Mouse (Mus musculus): ENCODE data around the gene Zfp90.
"Not testable (repeated sequence)": the region's sequence is repeated elsewhere in the genome, so short reads cannot be mapped to it uniquely, and the experiment has no call there.

Zfp90 gene

DNA sequence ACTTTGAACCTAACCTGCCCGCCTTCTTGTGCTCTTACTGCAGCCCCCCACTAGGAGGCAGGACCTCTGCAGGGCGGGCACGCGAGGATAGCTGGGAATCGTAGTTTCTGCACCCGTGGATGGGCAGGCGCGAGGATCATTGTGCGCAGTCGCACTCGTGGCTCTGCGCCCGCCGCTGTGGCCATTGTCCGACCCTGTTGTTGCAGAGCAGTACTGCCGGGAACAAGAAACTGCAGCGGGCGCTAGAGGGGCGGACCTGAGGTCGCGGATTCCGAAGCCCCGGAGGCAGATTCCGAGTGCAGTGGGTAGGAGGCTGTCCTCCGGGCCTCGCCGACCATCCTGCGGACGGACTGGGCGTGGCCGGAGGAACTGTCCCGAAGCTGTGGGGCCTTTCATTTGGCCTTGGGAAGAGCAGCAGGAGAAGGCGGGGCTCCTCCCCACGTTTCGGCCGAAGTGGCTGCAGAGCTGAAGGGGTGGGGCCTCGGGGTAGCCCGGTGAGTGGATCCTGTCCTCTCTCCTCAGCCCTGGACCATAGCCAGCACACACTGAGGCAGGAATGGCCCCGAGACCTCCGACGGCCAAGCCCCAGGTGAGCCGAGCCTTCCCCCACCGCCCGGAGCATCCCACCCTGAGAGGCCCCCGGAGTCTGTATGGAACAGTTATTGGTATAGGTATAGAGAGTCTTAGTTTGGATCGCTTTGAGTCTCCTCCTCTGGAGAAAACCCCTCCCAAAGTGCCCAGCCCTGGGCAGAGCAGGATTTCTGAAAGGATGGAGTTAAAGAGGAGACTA, at the start of gene Zfp90:
Gene Zfp90, plus strand, starts transcription at position 146 of the 790 bp plus-strand sequence.
- peak; percentile 77 for DNase-seq (ENCODE audit: low spot score)

DNA sequence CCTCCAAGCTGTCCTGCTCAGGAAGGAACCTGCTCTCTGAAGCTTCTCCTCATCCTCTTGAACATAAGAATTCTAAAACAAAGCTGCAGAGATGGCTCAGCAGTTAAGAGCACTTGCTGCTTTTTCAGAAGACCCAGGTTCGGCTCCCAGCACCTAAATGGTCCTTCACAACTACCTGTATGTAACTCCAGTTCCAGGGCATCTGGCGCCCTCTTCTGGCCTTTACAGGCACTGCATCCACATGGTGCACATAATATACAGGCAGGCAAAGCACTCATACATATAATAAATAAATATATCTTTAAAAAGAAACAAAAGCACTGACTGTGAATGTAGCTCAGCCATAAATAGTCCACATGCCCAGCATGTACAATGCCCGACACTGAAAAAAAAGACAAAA, 46.6 kb upstream of the Zfp90 start:
- DNase-seq (ENCODE audit: low spot score) = no peak

DNA sequence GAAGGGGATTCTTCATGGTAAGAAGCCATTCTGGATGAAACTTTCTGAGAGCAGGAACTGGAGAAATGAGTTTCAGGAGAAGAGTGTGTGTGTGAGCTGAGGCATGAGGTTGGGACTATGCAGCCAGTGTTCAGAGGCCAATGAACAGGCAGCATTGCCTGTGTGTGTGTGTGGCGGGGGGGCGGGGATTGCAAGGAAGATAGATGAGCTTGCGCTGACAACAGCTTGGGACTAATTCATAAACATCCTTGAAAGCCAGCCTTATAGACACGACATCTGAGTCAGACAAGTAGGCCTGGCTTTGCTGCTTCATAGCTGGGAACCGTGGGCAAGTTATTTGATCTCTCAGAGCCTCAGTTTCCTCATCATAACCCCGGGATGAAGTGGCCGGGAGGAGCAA, 46.1 kb upstream of the Zfp90 start:
- DNase-seq (ENCODE audit: low spot score) = no peak

DNA sequence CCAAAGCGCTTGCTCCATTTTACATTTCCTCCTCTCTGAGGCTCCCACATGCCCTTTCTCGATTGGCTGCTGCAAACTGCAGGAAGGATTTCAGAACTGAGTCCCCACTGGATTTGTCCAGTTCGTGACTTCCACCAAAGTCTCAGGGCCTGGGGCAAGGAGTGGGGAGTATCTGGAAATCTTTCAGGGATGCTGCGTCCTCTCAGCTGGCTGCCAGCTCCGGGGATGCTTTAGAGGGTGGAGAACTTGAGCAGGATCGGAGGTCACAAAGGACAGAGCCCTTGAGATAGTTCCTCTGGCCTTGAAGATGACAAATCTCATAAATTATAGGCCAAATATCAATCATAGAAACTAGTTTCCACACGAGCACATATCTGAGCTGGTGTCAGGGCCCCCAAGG, 39.2 kb upstream of the Zfp90 start:
- DNase-seq (ENCODE audit: low spot score) = no peak

DNA sequence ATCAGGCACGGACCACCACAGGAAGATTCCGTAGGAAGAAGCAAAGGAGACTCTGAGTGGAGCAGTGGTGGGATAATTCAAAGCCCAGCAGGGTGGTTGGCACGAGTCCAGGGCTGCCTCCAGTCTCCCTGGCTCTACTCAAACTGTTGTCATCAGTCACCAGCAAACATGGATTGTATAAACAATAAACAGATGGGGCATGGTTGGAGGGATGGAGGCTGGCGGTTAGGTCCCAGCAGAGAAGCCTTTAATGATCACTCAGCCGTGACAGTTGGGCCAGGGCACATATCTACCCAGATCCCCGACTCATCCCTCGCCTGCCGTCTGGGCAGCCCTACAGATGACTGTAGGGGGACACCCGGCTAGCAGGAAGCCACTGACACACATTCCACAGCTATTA, 38.3 kb upstream of the Zfp90 start:
- no peak for DNase-seq (ENCODE audit: low spot score)

DNA sequence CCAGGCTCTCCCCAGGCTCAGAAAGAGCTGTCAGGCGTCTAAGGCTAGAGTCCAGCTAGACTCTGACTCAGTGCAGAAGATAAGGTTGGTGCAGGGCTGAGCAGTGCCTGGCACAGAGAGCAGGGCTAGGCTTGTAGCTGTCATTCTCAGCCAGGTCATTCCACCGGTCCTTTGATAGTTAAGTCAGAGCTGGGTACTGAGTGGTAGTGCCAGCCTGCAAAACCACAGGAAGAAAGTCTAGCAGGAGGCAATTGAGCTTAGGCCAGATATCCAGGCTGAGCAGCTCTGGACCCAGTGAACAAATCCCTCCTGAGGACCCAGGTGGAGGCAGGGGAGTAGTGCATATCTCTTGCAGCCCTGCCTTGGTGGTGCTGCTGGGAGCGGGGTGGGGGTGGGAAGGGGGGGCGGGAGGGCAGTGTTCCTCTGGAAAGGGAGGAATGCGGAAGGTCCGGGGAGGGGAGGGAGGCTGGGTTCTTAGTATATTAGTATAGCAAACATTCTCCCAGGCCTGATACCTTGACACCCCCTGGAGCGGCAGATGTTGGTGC, 36.6 kb upstream of the Zfp90 start:
- DNase-seq (ENCODE audit: low spot score) = no peak

DNA sequence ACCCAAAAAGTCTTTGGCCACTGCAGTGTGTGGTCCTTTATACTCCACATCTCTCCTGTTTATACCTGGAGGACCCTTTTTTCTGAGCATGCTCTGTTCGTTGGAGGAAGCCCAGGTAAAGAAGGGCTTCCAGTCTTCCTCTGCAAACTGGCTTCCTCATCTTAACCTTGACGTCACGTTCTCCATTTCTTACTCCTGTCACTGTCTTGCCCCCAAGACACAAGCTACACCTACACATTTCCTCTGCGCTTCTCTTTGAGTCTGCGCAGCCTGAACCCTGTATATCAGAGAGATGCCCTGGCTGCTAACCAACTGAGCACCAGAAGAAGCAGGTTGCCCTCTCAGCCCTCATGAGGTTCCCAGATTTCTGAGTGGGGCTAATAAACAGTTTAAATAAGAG, 35.8 kb upstream of the Zfp90 start:
- DNase-seq (ENCODE audit: low spot score) = no peak

DNA sequence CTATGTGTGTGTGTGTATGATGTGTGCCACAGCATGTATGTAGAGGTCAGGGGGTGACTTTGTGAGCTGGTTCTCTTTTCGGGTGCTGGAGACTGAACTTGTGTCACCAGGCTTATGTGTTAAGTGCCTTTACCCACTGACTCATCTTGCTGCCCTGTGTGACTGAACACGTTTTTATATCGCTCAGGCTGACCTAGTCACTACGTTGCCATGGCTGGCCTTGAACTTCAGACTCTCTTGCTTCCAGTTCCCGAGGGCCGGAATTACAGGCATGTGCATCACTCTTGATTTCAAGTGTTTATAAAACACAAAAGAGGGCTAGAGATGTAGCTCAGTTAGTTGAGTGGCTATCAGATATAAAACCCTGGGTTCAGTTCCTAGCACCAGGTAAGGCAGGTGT, 34.1 kb upstream of the Zfp90 start:
- no peak for DNase-seq (ENCODE audit: low spot score)

DNA sequence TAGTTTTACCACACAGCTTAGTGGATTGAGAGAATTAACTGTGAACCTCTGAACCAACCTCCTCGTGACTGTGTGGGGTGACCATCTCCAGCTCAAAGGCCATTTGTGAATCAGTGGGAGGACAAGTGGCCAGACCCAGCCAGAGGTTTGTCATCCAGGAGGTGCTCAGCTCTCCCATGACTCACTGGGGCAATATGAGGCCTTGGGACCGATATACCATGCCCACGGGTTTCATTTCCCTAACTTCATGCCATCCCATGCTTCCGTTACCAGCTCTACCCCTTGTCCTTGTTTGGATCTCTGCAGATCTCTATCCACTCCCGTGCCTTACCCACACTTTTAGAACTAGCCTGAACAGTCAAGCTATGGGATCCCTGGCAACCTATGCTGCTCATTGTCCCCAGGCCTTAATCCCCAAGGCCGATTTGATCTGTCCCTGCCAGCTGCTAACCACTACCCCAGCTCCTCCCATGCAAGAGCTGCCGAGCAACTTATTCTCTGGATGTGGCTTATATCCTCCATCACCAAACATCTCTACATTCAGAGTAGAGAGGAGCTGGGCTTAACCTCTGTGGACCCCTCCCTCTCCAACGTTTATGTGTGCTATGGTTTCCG, 27.2 kb upstream of the Zfp90 start:
- DNase-seq (ENCODE audit: low spot score) = no peak

DNA sequence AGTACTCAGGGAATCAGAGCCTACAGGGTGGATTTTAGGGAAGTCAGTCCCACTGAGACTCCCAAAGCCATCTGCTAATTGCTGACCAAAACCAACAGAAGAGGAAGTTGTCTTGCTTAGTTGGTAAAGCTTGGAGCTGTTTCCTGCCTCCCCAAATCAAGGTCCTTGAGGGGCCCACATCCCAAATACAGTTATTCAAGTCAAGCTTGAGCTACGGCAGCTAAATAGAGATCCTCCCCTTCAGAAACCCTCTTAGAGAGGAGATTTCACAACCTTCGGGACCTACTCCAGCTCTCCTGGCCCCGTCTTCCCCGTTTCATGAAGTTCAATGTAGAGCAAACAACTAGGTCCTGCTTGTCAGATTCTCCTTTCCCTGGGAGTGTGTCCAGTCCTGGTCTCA, 20.6 kb upstream of the Zfp90 start:
- no peak for DNase-seq (ENCODE audit: low spot score)

DNA sequence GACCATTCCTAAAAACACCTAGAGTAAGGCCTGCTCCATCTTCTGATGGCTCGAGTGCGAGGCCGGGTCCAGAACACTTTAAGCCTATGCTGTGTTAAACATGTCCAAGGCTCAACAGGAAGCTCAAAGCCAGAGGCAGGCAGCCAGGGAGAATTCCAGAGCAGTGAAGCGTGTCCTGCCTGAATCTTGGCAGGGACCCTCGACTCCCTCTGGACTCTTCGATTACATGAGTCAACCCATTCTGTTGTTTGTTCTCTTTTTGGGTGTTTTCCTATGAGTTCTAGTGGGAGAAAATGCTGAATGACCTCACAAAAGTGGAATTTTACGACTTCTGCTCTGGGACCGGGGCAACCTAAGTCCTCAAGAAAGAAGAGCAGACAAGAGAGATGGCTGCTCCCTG, 15.4 kb upstream of the Zfp90 start:
- DNase-seq (ENCODE audit: low spot score) = no peak

DNA sequence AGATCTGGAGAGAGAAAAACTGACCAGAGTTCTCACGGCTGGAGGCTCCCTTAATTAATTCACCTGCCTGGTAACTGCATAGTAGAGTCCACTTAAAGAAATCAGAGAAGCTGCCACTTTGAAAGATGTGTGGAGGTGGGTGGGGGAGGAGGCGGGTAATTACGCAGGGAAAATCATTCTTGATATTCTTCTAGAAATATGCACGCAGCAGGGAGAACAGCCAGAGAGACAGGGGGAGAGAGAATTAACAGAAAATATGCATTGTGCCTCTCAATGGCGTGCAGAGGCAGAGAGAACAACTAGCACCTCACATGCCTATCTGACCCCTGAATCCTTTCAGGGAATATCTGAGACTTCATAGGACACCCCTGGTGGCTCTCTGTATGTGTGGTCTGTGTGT, 14.9 kb upstream of the Zfp90 start:
- DNase-seq (ENCODE audit: low spot score) = no peak

DNA sequence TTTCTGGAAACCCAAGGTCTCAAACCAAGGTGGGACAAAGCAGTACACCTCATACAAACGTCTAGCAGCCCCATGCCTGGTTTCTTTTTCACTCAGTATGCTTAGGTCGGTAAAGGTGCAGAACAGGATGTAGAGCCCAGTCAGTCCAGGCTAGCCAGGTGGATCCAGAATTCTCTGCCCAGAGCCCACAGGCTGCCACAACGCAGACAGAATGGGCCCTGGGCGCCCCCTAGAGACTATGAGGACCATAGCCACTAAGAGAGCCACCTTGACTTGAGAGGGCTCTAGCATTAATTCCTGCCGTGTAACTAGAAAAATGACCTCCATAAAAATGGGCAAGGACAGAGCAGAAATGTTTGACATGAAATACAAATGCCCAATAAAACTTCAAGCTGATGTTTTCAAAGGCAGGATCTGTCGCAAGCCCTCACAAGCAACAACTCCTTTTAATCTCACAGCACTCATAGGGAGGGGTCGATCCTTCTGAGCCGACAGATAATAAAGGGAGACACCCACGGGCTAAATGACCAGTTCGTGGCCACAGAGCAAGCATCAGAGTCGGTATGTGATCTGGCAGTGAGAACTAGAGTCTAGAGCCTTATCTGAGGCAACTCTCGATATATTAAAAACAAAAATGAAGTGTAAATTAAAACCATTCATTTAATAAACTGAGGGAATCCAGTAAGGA, 11.7 kb upstream of the Zfp90 start:
- DNase-seq (ENCODE audit: low spot score) = no peak

DNA sequence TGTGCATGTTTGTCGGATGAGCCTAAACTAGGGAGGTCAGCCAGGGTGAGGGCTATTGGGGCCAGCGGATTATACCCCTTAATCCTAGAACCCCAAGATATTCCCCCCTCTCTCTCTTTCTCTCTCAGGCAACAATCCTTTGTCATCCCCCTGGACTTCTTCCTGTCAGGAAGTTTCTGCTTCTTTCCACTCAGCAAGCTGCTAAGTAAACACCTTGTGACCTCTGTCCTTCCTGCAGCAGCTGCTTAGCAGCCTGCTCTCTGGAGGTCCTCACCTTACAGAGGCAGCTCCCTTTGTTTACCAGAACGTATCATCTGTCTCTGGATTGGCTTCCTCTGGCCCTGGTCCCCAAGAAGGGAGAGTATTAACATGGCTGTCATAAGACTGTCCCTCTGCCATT, 10.3 kb upstream of the Zfp90 start:
- no peak for DNase-seq (ENCODE audit: low spot score)

DNA sequence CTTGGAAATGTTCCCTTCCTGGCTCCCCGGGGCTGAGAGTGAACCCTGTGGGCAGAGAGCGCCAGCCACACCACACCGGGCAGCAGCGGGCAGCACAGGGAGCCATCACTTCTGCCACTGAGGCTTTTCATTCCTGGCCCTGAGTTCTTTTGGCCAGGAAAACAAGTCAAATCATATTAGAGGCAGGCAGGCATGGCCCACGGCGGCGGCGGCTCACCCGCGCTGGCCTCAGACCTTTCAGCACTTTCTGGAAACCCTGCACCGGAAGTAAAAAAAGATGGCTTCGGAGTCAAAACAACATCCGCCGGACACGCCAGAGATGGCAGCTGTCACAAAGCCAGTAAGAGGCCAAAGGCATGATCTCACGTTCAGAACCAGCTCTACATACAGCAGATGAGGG, 9.3 kb upstream of the Zfp90 start:
- no peak for DNase-seq (ENCODE audit: low spot score)

DNA sequence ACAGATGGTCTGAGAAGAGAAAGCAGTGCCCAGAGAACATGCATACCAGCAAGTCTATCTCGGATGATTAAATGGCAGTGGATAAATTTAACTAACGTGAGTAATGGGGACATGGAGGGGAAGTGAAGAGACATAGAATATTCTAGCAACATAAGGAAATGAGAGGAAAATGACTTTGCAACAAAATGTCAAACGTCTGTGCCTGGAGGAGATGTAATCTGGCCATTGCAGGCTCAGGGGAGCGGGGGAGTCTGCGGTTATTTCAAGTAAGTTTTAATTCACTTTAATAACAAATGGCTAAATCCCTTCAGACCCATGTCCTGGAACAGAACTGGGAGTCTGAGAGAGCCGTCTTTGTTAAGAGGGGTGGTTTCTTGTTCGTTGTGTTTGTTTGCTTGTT, 5.1 kb upstream of the Zfp90 start:
- no peak for DNase-seq (ENCODE audit: low spot score)

DNA sequence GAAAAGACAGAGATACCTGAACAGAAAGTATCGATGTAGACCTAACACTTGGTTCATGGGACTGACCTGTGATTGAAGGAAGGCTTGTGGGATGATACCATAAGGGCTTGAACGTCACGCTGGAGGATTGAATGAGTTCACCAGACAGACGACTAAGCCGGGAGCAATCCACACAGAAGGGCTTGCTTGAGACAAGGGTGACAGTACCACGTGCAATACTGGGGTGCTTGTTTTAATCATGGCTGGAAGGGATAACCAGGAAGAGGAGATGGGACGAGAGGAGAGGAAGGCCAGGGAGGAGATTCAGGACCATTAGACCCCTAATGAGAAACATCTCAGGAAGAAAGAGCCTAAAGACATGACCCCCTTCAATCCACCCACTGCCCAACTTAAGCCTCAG, 4.6 kb upstream of the Zfp90 start:
- no peak for DNase-seq (ENCODE audit: low spot score)

DNA sequence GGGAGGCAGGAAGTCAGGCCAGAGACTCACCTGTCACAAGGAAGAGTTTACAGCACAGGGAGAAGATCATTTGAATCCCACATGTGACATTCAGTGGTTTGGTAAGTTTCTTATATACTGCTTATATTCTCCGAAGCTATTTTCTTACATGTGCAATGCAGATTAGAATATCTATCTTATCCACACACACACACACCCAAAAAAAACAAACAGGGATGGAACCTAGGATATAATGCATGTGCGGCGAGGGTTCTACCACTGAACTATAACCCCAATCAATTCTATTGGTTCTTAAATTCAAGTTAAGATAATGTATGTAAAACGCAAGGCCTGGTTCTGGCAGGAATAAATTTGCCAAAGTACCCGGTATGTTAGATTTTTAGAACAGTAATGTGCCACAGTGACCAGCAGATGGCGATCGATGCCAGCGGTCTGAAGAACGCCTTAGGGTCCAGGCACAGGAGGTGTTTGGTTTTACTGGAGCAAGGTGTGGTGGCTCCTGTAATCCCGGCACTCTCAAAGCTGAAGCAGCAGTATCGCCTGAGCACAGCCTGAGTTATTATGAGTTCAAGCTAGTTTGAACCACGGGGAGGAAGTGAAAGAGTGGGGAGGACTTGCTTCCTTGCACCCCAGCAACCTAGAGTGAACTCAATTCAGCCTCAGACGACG, 3.2 kb upstream of the Zfp90 start:
- DNase-seq (ENCODE audit: low spot score) = no peak

DNA sequence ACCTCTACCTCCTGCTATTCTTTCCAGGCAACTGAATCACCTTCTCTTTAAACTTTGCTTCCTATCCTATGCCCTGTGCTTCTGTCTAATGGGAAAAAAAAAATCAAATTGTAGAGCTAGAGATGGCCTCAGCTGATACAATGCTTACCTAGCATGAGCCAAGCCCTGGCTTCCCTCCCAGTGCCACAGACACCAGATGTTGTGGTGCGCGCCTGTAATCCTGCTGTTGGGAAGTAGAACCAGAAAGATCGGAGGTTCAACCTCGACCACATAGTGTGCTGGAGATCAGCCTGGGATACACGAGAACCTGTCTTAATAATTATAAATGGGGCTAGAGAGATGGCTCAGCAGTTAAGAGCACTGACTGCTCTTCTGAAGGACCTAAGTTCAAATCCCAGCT, 2.6 kb downstream of the Zfp90 start:
- no peak for DNase-seq (ENCODE audit: low spot score)

DNA sequence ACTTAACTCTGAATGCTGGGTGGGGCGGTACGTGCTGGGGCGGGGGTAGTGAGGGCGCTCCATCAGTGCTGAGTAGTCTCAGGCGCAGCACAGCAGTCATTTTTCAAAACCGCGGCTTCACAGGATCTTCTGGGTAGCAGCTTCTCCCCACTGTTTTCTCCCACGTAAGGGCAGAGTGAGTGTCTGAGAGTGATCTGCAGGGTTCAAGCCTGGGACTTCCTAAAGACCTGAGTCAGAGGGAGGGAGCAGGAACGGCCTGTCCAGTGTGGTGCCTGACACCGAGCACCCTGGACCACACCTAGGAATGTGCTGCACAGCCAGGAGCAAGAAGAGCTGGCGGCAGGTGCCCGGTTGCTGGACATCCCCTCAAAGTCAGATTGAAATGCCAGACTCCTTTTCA, 16.0 kb downstream of the Zfp90 start:
- DNase-seq (ENCODE audit: low spot score) = no peak

DNA sequence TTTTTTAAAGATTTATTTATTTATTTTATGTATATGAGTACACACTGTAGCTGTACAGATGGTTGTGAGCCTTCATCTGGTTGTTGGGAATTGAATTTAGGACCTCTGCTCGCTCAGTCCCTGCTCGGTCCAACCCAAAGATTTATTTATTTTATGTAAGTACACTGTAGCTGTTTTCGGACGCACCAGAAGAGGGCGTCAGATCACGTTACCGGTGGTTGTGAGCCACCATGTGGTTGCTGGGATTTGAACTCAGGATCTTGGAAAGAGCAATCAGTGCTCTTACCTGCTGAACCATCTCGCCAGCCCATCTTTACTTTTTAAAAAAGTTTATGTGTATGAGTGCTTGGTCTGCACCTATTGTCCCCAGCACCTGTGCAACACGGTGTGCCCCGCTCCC, 16.8 kb downstream of the Zfp90 start:
- DNase-seq (ENCODE audit: low spot score) = not testable (repeated sequence)

DNA sequence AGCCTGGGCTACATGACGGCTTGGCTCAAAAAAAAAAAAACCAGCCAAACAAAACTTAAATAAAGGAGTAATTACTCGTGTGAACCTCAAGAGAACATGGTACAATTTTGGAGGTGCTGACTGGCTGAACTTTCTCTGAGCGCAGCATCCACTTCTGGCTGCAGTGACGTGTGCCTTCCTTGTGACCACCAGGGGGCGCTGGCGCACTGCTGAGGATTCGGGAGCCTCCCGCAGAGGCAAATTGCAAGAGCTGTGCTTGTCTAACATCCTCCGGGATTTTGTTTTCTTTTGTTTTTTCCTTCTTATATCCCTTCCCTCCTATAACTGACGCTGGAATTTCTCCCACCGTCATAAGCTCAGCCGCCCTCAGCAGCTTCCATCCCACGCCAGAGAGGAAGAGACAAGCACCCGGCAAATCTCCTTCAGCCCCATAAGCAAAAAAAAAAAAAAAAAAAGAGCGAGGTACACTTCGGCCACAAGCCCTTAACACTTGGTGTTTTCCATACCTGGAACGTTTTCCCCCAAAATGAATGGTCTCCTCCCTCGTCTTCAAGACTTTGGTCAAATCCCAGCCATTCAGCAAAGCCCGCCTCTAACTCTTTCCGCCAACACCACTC, 17.9 kb downstream of the Zfp90 start:
- DNase-seq (ENCODE audit: low spot score) = peak; percentile 68

Data from urinary bladder, postnatal 10 days (tissue).